In genomic region chr12:104580796-104581195, GRCm38 (mm10) we compare ENCODE assay signal across 11 mouse cellular contexts.
"Had no signal": no experiment of that assay in that cellular context is flagged by ENCODE, and none has a peak within 500 bp of the region (broad histone marks: within the 10 kb centered on the region; RNA-seq: fewer than 3 reads in every experiment).

No protein-coding gene starts in this region.

- H3K9me3 ChIP-seq: midbrain, embryonic 10.5 days; stomach, embryonic 15.5 days had no signal

- H3K4me2 ChIP-seq: liver, embryonic 11.5 days; lung, embryonic 14.5 days; stomach, embryonic 15.5 days had no signal

- H3K27me3 ChIP-seq: stomach, embryonic 15.5 days had no signal

- ATAC-seq: intestine, postnatal 0 days; midbrain, embryonic 16.5 days had no signal

- H3K4me3 ChIP-seq: midbrain, embryonic 10.5 days; stomach, embryonic 15.5 days had no signal

- H3K27ac ChIP-seq: midbrain, embryonic 10.5 days; stomach, embryonic 15.5 days had no signal

- H3K9ac ChIP-seq: lung, embryonic 14.5 days; stomach, embryonic 15.5 days had no signal

- H3K36me3 ChIP-seq: midbrain, embryonic 10.5 days; stomach, embryonic 15.5 days had no signal

- DNase-seq: kidney, adult 8-10 months; kidney, postnatal 25 days; lung, embryonic 14.5 days; lung, postnatal 10 days; lung, postnatal 4 days; thymus, postnatal 4 days had no signal

- H3K4me1 ChIP-seq: stomach, embryonic 15.5 days had no signal
